Mouse (Mus musculus): Measurements from ENCODE around the gene Hyls1. TPM values are rescaled to one million over a fixed set of nuclear protein-coding genes. Genes with fewer than 3 reads are reported as not detected.

The Hyls1 gene
- polyA plus RNA-seq, 1 experiment: 7.7 TPM

DNA sequence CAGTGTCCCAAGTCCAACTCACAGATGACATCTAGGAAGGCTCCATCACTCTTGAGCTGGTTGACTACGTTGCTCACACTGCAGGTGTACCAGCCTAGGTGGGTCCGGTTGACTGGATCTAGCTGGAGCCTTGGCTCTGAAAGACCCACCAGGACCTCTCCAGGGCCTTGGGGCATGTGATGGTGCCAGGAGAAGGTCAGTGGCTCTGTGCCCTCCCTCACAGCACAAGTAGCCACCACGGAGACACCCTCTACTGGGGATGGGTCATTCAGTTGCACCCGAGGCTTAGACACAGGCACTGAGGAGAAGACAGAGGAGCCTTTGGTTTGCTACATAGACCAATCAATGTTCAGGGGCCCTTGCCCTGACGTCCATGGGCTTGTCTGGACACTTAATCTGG is 54.0 kb downstream of the Hyls1 start:
- Histone ChIP-seq H3K27ac (ENCODE audit: insufficient read depth, low read length) (no peak overlapping the region), H3K4me1 (ENCODE audit: control insufficient read depth, insufficient read depth, low read length) (no peaks in the 10 kb centered on the region; the same call in 1 of the 2 replicates), H3K27me3 (ENCODE audit: control insufficient read depth, insufficient read depth, low read length) (no peaks in the 10 kb centered on the region), H3K4me3 (replicated peaks; ENCODE audit: insufficient read depth, low read depth, low read length) (no peak overlapping the region)
- no peak for DNase-seq
- no peak for TF ChIP-seq CTCF (IDR thresholded peaks at IDR 0.05; ENCODE audit: borderline replicate concordance, insufficient read depth, low read depth, low read length)
- TF ChIP-seq POLR2A (IDR thresholded peaks at IDR 0.05; ENCODE audit: borderline replicate concordance, insufficient read depth, low read length): no peak
- 80% methylated on average over 5 of the region's 5 CpGs for WGBS

DNA sequence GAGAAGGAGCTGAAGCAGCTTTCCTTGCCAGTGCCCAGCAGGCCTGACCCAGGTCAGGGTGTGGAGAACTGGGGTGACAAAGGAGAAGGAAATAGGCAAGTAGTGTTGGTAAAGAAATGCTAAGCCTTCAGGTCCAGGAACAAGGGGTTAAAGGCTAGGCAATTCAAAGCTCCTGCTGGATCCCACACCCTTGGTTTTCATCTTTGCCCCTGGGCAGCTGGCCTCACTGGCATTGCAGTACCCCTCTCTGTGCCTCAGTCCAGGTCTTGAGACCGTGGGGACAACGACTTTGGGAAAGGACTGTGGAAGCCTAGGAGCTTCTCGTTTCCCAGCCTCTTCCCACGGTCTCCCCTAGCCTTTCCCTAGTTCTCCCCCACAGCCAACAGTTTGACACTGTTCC is 56.3 kb downstream of the Hyls1 start:
- H3K27me3 ChIP-seq (ENCODE audit: control insufficient read depth, insufficient read depth, low read length): no peaks in the 10 kb centered on the region
- no peak for TF ChIP-seq CTCF (IDR thresholded peaks at IDR 0.05; ENCODE audit: borderline replicate concordance, insufficient read depth, low read depth, low read length)
- TF ChIP-seq POLR2A (IDR thresholded peaks at IDR 0.05; ENCODE audit: borderline replicate concordance, insufficient read depth, low read length): no peak
- WGBS: 81% methylated on average over 4 of the region's 4 CpGs
- no peak overlapping the region for H3K4me3 ChIP-seq (replicated peaks; ENCODE audit: insufficient read depth, low read depth, low read length)
- DNase-seq: no peak
- H3K4me1 ChIP-seq (ENCODE audit: control insufficient read depth, insufficient read depth, low read length): peaks cover 7% of the 10 kb centered on the region
- no peak overlapping the region for H3K27ac ChIP-seq (ENCODE audit: insufficient read depth, low read length)

Other genes starting within 250 kb of the Hyls1 start
- 13.2 and 15.6 TPM in 2 replicates for gene Cdon, start 149.3 kb downstream of the Hyls1 start, polyA plus RNA-seq (2012; rRNA removed)
- gene Gm1113, start 52.1 kb downstream of the Hyls1 start, polyA plus RNA-seq (2012; rRNA removed): not detected in 2 replicates
- 19.2 TPM in 2 replicates for gene Ddx25, start 11.9 kb downstream of the Hyls1 start, polyA plus RNA-seq (2012; rRNA removed)
- 13.1 and 13.7 TPM in 2 replicates for gene Pus3, start 11.8 kb downstream of the Hyls1 start, polyA plus RNA-seq (2012; rRNA removed)
- gene Pate2, start 114 bp downstream of the Hyls1 start, polyA plus RNA-seq (2012; rRNA removed): 0.31 and 0.32 TPM in 2 replicates
- not detected in 2 replicates for gene Pate4, start 41.5 kb upstream of the Hyls1 start, polyA plus RNA-seq (2012; rRNA removed)
- not detected in 2 replicates for gene Pate3, start 77.8 kb upstream of the Hyls1 start, polyA plus RNA-seq (2012; rRNA removed)
- gene Pate1, start 117.0 kb upstream of the Hyls1 start, polyA plus RNA-seq (2012; rRNA removed): not detected in 2 replicates
- gene Gm17677, start 170.7 kb upstream of the Hyls1 start, polyA plus RNA-seq (2012; rRNA removed): not detected in 2 replicates
- not detected in 2 replicates for gene Gm17727, start 207.7 kb upstream of the Hyls1 start, polyA plus RNA-seq (2012; rRNA removed)
- gene Gm27235, start 219.7 kb upstream of the Hyls1 start, polyA plus RNA-seq (2012; rRNA removed): not detected in 2 replicates
- not detected in 2 replicates for gene D730048I06Rik, start 219.7 kb upstream of the Hyls1 start, polyA plus RNA-seq (2012; rRNA removed)

All from cerebellum, adult 2 months (tissue).